Mouse (Mus musculus) heart, embryonic 16.5 days (tissue): Measurements from ENCODE around the gene Tead1. TPM values are rescaled to one million over a fixed set of nuclear protein-coding genes. Genes with fewer than 3 reads are reported as not detected.

ENCODE experiments used
- ATAC-seq: fragments of 200-750 bp; cut with Nextera tagmentation; replicated peaks from 2 replicates; pipeline ENCODE4 v1.8.0; 2017; ENCODE audit warnings: moderate number of reproducible peaks; ENCODE audit not compliant: insufficient read depth, low FRiP score; ENCODE audit errors: extremely low read depth
- H3K27ac ChIP-seq: fragments of 300-500 bp; sonication (generic); 2 replicates; pipeline ENCODE4 v1.5.1; 2014; ENCODE audit warnings: mild to moderate bottlenecking, low read length, control low read depth, moderate library complexity
- H3K27me3 ChIP-seq: fragments of 300-500 bp; sonication (generic); 2 replicates; pipeline ENCODE4 v1.6.1; 2014; ENCODE audit warnings: low read length, mixed read lengths; ENCODE audit not compliant: control insufficient read depth, insufficient read depth
- H3K36me3 ChIP-seq: fragments of 300-500 bp; sonication (generic); 2 replicates; pipeline ENCODE4 v1.6.1; 2014; ENCODE audit not compliant: control insufficient read depth, insufficient read depth
- H3K4me1 ChIP-seq: fragments of 300-500 bp; sonication (generic); 2 replicates; pipeline ENCODE4 v1.6.1; 2014; ENCODE audit warnings: low read length, mixed read lengths; ENCODE audit not compliant: control insufficient read depth, insufficient read depth
- H3K4me2 ChIP-seq: fragments of 300-500 bp; sonication (generic); 2 replicates; pipeline ENCODE4 v1.6.1; 2014; ENCODE audit warnings: low read depth, mild to moderate bottlenecking, control low read depth, low read length
- H3K4me3 ChIP-seq: fragments of 300-500 bp; sonication (generic); 2 replicates; pipeline ENCODE4 v1.5.1; 2014; ENCODE audit warnings: mild to moderate bottlenecking, control low read depth, low read length
- H3K9ac ChIP-seq: fragments of 300-500 bp; sonication (generic); 2 replicates; pipeline ENCODE4 v1.6.1; 2014; ENCODE audit warnings: low read length, control low read depth
- H3K9me3 ChIP-seq: fragments of 300-500 bp; sonication (generic); replicated peaks from 2 replicates; pipeline ENCODE4 v1.6.1; 2016; ENCODE audit warnings: low read length; ENCODE audit not compliant: control insufficient read depth
- whole genome bisulfite sequencing: fragments of 180-500 bp; shearing (Covaris S2); extraction: QIAGEN DNeasy Blood & Tissue Kit; methylation state at CpG from one replicate; pipeline ENCODE4 v1.1.7; 2014; 5-methylcytosine and 5-hydroxymethylcytosine counted together
- microRNA-seq: library from miRNA; unstranded; fragments of <30 nt; microRNA quantifications from one replicate; pipeline ENCODE4, GENCODE M21; 2017
- polyA plus RNA-seq: library from polyadenylated mRNA; unstranded; fragments of >200 nt; fragmentation: Nextera tagmentation; extraction: Ambion mirVana; gene quantifications from 2 replicates; pipeline ENCODE4 v1.2.1, GENCODE M21; 2015

Tead1 gene
- polyA plus RNA-seq, 1 experiment from 2014 or later: 19.4 TPM

GRCm38 (mm10) chr7:112955103-112955827 lies 276.1 kb downstream of the Tead1 start:
- H3K4me3 ChIP-seq: peak overlapping the region; percentile 65
- no peaks in the 10 kb centered on the region for H3K9me3 ChIP-seq
- peaks cover 33% of the 10 kb centered on the region for H3K27me3 ChIP-seq
- H3K4me1 ChIP-seq: peaks cover 6% of the 10 kb centered on the region
- ATAC-seq: 0 out of 2 replicates have a peak, but pooled peaks have one; percentile 20
- H3K27ac ChIP-seq: peak overlapping the region; percentile 20
- H3K9ac ChIP-seq: peak overlapping the region; percentile 70
- peak overlapping the region; percentile 94 for H3K4me2 ChIP-seq
- H3K36me3 ChIP-seq: no peaks in the 10 kb centered on the region
- WGBS: 5% methylated on average over 40 of the region's 40 CpGs

GRCm38 (mm10) chr7:112955955-112956354 lies 276.8 kb downstream of the Tead1 start:
- Histone ChIP-seq H3K4me2 (peak overlapping the region; percentile 94), H3K4me1 (peaks cover 6% of the 10 kb centered on the region), H3K36me3 (no peaks in the 10 kb centered on the region), H3K9ac (no peak overlapping the region; the same call in 1 of the 2 replicates), H3K9me3 (no peaks in the 10 kb centered on the region), H3K27me3 (peaks cover 28% of the 10 kb centered on the region), H3K4me3 (peak overlapping the region; percentile 65), H3K27ac (peak overlapping the region; percentile 20)
- ATAC-seq: no peak
- 42% methylated on average over 3 of the region's 3 CpGs for WGBS

Small RNA genes within 50 kb of the gene (microRNA-seq; reads per million reads assigned to microRNA genes)
- not detected for gene Gm44462
